Mouse (Mus musculus) kidney, adult 2 months (tissue): Measurements from ENCODE around the gene Pigr. TPM values are rescaled to one million over a fixed set of nuclear protein-coding genes. Genes with fewer than 3 reads are reported as not detected.

Experiments
- DNase-seq: peaks from one replicate; pipeline ENCODE4 v3.0.0; 2021
- H3K27ac ChIP-seq: fragments of 200-500 bp; 2 replicates; pipeline ENCODE4 v1.5.1; 2012; ENCODE audit warnings: low read depth, low read length, control low read depth, inconsistent platforms; ENCODE audit not compliant: insufficient read depth
- H3K27me3 ChIP-seq: fragments of 200-500 bp; replicated peaks from 2 replicates; pipeline ENCODE4 v1.6.1; 2012; ENCODE audit warnings: mild to moderate bottlenecking, moderate library complexity, low read length, inconsistent platforms; ENCODE audit not compliant: control insufficient read depth, insufficient read depth
- H3K36me3 ChIP-seq: fragments of 200-500 bp; 2 replicates; pipeline ENCODE4 v1.6.1; 2012; ENCODE audit warnings: mild to moderate bottlenecking, moderate library complexity, low read length, inconsistent platforms; ENCODE audit not compliant: control insufficient read depth, insufficient read depth
- H3K4me1 ChIP-seq: fragments of 200-500 bp; 2 replicates; pipeline ENCODE4 v1.6.1; 2011; ENCODE audit warnings: low read length; ENCODE audit not compliant: control insufficient read depth, insufficient read depth
- H3K4me3 ChIP-seq: fragments of 200-500 bp; 2 replicates; pipeline ENCODE4 v1.5.1; 2011; ENCODE audit warnings: mild to moderate bottlenecking, low read depth, low read length, control low read depth; ENCODE audit not compliant: insufficient read depth
- CTCF ChIP-seq: fragments of 200-500 bp; conservative IDR thresholded peaks from 2 replicates; pipeline ENCODE4 v1.5.1; 2011; ENCODE audit warnings: low read depth, mild to moderate bottlenecking, control low read depth, low read length, moderate library complexity, mixed read lengths; ENCODE audit not compliant: insufficient read depth, insufficient read length
- POLR2A ChIP-seq: fragments of 200-500 bp; IDR thresholded peaks from one replicate; pipeline ENCODE4 v1.6.1; 2011; ENCODE audit warnings: low read depth, low read length, control low read depth
- WGBS: fragments of 180-500 bp; shearing (Covaris S2); methylation state at CpG from one replicate; pipeline ENCODE4 v1.1.7; 2018; 5-methylcytosine and 5-hydroxymethylcytosine counted together
- polyA plus RNA-seq: library from polyadenylated mRNA; depleted of rRNA; stranded (reverse); fragments of >200 nt; gene quantifications from 2 replicates; pipeline ENCODE4 v1.2.3, GENCODE M21; 2012

Pigr gene
- polyA plus RNA-seq, 1 experiment: 26.4 TPM

- peak; percentile 94 for DNase-seq
- TF ChIP-seq POLR2A (no peak), CTCF (no peak)
- Histone ChIP-seq H3K36me3 (no peaks in the 10 kb centered on the region), H3K4me3 (no peak overlapping the region), H3K27me3 (no peaks in the 10 kb centered on the region), H3K4me1 (peaks cover 38% of the 10 kb centered on the region), H3K27ac (peak overlapping the region; percentile 100)
- WGBS: 35% methylated on average over 5 of the region's 5 CpGs
Observed at GRCm38 (mm10) chr1:130832230-130833149, 6.0 kb downstream of the Pigr start.

- H3K27ac ChIP-seq: peak overlapping the region; percentile 98
- H3K36me3 ChIP-seq: no peaks in the 10 kb centered on the region
- H3K27me3 ChIP-seq: no peaks in the 10 kb centered on the region
- no peak overlapping the region for H3K4me3 ChIP-seq
- WGBS: 41% methylated on average over 6 of the region's 6 CpGs
- no peak for TF ChIP-seq POLR2A
- TF ChIP-seq CTCF: no peak
- H3K4me1 ChIP-seq: peaks cover 46% of the 10 kb centered on the region
- DNase-seq: peak; percentile 88
Observed at GRCm38 (mm10) chr1:130835161-130835936, 8.9 kb downstream of the Pigr start.

- Histone ChIP-seq H3K4me3 (no peak overlapping the region), H3K4me1 (peaks cover 37% of the 10 kb centered on the region), H3K27me3 (no peaks in the 10 kb centered on the region), H3K27ac (no peak overlapping the region), H3K36me3 (no peaks in the 10 kb centered on the region)
- DNase-seq: peak; percentile 83
- 46% methylated on average over 6 of the region's 6 CpGs for WGBS
- no peak for TF ChIP-seq CTCF
- TF ChIP-seq POLR2A: no peak
Observed at GRCm38 (mm10) chr1:130838288-130838687, 11.8 kb downstream of the Pigr start.

DNA sequence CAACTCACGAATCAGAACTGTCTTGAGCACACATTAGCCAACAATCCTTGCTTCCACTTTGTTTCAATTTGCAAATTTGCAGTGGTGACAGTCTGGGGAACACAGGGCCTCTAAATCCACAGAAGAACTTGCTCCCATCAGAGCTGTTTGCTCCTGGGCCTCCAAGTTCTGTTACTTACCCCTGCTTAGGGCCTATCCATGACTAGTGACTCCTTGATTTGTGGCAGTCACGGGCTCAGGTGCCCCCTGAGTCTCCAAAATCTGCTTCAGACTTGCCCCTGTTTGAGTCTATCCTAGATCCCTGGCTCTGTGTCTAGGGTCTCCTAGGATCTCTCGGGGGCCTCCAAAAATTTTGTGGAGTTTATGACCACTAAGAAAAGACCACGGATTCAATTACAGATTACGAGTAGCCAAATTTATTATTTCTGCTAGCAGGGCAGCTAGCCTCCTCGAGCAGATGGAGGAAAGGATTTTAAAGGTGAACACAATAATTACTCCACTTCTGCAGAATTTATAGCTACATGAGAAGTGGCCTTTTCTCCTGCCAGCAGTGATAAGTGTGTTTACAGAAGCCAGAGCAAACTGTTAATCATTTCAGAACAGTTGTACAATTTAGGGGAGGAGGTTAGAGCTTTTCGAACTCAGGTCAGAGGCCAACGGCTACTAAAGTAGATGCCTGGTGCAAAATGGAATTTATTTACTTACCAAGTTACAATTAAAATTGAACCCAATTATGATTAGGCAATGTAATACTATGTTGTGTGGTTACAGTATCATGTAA lies 14.3 kb downstream of the Pigr start:
- DNase-seq: peak; percentile 83
- peaks cover 25% of the 10 kb centered on the region for H3K4me1 ChIP-seq
- peak overlapping the region; percentile 94 for H3K27ac ChIP-seq
- TF ChIP-seq POLR2A: no peak
- TF ChIP-seq CTCF: no peak
- H3K36me3 ChIP-seq: no peaks in the 10 kb centered on the region
- H3K27me3 ChIP-seq: no peaks in the 10 kb centered on the region
- no peak overlapping the region for H3K4me3 ChIP-seq
- 33% methylated on average over 8 of the region's 8 CpGs for WGBS

DNA sequence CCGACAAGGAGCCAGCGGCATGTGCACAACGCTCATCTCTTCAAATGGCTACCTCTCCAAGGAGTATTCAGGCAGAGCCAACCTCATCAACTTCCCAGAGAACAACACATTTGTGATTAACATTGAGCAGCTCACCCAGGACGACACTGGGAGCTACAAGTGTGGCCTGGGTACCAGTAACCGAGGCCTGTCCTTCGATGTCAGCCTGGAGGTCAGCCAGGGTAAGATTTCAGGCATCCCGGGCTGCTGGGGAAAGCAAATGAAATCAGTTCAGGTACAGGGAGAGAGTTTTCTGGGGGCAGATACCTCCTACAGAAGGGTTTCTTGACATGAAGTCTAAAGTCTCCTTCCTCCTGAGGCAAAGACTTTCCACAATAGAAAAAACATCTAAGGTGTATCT lies 15.1 kb downstream of the Pigr start:
- H3K27me3 ChIP-seq: no peaks in the 10 kb centered on the region
- peak overlapping the region; percentile 51 for H3K27ac ChIP-seq
- TF ChIP-seq POLR2A (no peak), CTCF (no peak)
- 79% methylated on average over 7 of the region's 7 CpGs for WGBS
- no peak overlapping the region for H3K4me3 ChIP-seq
- peaks cover 23% of the 10 kb centered on the region for H3K4me1 ChIP-seq
- no peaks in the 10 kb centered on the region for H3K36me3 ChIP-seq
- no peak for DNase-seq

GRCm38 (mm10) chr1:130844516-130844915 lies 18.0 kb downstream of the Pigr start:
- Histone ChIP-seq H3K4me3 (no peak overlapping the region), H3K27me3 (no peaks in the 10 kb centered on the region), H3K4me1 (peaks cover 15% of the 10 kb centered on the region), H3K36me3 (no peaks in the 10 kb centered on the region), H3K27ac (no peak overlapping the region)
- 92% methylated on average over 7 of the region's 7 CpGs for WGBS
- DNase-seq: no peak
- no peak for TF ChIP-seq POLR2A
- no peak for TF ChIP-seq CTCF
